Mouse (Mus musculus) heart, adult 2 months (tissue): ENCODE measurements around the gene Clasp1. TPM values are rescaled to one million over a fixed set of nuclear protein-coding genes. Genes with fewer than 3 reads are reported as not detected.

ENCODE experiments used
- DNase-seq, 2 experiments: peaks; one replicate each; pipeline ENCODE4 v3.0.0; 2021
- H3K27ac ChIP-seq: fragments of 200-600 bp; 2 replicates; pipeline ENCODE4 v1.8.1; 2022
- H3K27me3 ChIP-seq: fragments of 200-500 bp; 2 replicates; pipeline ENCODE4 v1.6.1; 2012; ENCODE audit warnings: mild to moderate bottlenecking, low read length, inconsistent platforms, mixed read lengths; ENCODE audit not compliant: control insufficient read depth, insufficient read depth
- H3K36me3 ChIP-seq: fragments of 200-500 bp; 2 replicates; pipeline ENCODE4 v1.6.1; 2012; ENCODE audit warnings: low read length, inconsistent platforms; ENCODE audit not compliant: control insufficient read depth, insufficient read depth
- H3K4me1 ChIP-seq: fragments of 200-500 bp; 2 replicates; pipeline ENCODE4 v1.6.1; 2011; ENCODE audit warnings: low read length; ENCODE audit not compliant: control insufficient read depth, insufficient read depth
- H3K4me3 ChIP-seq: fragments of 200-600 bp; 2 replicates; pipeline ENCODE4 v1.8.1; 2022
- H3K79me2 ChIP-seq: fragments of 200-500 bp; replicated peaks from 2 replicates; pipeline ENCODE4 v1.6.1; 2012; ENCODE audit warnings: mild to moderate bottlenecking, inconsistent platforms, low read length, moderate library complexity, mixed read lengths; ENCODE audit not compliant: control insufficient read depth, insufficient read depth
- H3K9ac ChIP-seq: fragments of 200-500 bp; 2 replicates; pipeline ENCODE4 v1.6.1; 2012; ENCODE audit warnings: low read depth, mild to moderate bottlenecking, control low read depth, inconsistent platforms, low read length, mixed read lengths
- CTCF ChIP-seq: fragments of 200-600 bp; IDR thresholded peaks from 2 replicates; pipeline ENCODE4 v1.8.1; 2022; ENCODE audit warnings: antibody characterized with exemption, mild to moderate bottlenecking, moderate library complexity
- EP300 ChIP-seq: fragments of 200-500 bp; IDR thresholded peaks from 2 replicates; pipeline ENCODE4 v1.6.1; 2011; ENCODE audit warnings: low read depth, low read length, control low read depth; ENCODE audit not compliant: insufficient read depth
- POLR2A ChIP-seq: fragments of 200-500 bp; IDR thresholded peaks from 2 replicates; pipeline ENCODE4 v1.6.1; 2011; ENCODE audit warnings: mild to moderate bottlenecking, low read depth, low read length, control low read depth; ENCODE audit not compliant: insufficient read depth
- WGBS: fragments of 180-500 bp; shearing (Covaris S2); methylation state at CpG from one replicate; pipeline ENCODE4 v1.1.7; 2018; 5-methylcytosine and 5-hydroxymethylcytosine counted together
- intact Hi-C: fragments of 180-260 bp; cut with DNase I; formaldehyde crosslinking; loops from one replicate; pipeline ENCODE4 v1.15.1; 2025
- polyA plus RNA-seq: library from polyadenylated mRNA; depleted of rRNA; stranded (reverse); fragments of >200 nt; gene quantifications from 2 replicates; pipeline ENCODE4 v1.2.3, GENCODE M21; 2012
- total RNA-seq, 2 experiments: library from RNA; stranded (reverse); gene quantifications; 2 replicates each; pipeline ENCODE4 v1.2.3; 2021

Clasp1 gene
- total and polyA plus RNA-seq, 3 experiments, result 148 to 407 (median 323) TPM

DNA sequence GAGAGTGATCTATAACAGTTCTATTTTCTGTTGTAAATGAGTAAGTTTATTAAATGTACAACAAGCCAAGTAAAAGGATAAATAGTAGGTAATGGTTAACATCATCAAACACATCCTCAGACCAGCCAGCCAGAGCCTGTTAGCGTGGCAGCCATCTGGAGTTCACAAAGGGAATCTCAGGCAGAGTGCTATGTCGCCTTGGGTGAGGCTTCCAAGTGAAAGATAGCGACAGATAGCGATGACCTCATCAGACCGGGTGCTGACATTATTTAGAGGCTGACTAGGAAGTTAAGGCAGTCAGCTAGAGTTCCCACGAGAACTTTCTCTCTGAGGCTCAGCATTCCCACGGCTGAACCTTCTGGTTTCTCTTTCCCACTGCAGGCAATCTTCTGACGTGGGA lies 83.5 kb downstream of the Clasp1 start:
- intact Hi-C loops, result no loop called here
- peaks cover 3% of the 10 kb centered on the region for H3K36me3 ChIP-seq
- 27% methylated on average over 8 of the region's 8 CpGs for WGBS
- DNase-seq, result no peak
- H3K79me2 ChIP-seq, result no peaks in the 10 kb centered on the region
- no peaks in the 10 kb centered on the region for H3K27me3 ChIP-seq
- TF ChIP-seq CTCF (peak; percentile 31; the same call in 1 of the 2 replicates), POLR2A (no peak), EP300 (no peak)
- no peak overlapping the region for H3K4me3 ChIP-seq
- H3K27ac ChIP-seq, result no peak overlapping the region
- H3K9ac ChIP-seq, result no peak overlapping the region; the same call in 1 of the 2 replicates
- peaks cover 1% of the 10 kb centered on the region for H3K4me1 ChIP-seq

DNA sequence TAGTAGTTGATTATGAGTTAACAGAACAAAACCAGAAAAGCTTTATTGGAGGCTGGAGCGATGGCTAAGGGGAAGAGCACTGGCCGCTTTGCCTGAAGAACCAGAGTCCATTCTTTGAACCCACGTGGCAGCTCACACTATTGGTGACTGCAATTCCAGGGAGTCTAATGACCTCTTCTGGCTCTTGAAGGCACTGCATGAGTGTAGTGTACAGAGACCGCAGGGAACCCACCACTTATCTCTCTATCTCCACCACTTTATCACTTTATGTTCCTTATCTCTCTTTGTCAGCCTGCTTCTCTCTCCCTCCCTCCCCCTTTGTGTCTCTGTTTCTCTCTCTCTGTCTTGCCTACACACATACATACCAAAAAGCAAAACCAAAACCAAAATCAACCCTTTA lies 88.1 kb downstream of the Clasp1 start:
- no peak for DNase-seq
- no peak overlapping the region for H3K4me3 ChIP-seq
- no peaks in the 10 kb centered on the region for H3K27me3 ChIP-seq
- no peak overlapping the region for H3K9ac ChIP-seq
- WGBS, result 16% methylated on average over 4 of the region's 4 CpGs
- H3K27ac ChIP-seq, result no peak overlapping the region
- intact Hi-C loops, result loop anchor here (1.0 to 2.0 kb wide), 3 partner anchors 109 to 156 kb away; partner anchors contain the start of gene Nifk
- no peaks in the 10 kb centered on the region for H3K79me2 ChIP-seq
- peaks cover under 1% of the 10 kb centered on the region for H3K4me1 ChIP-seq
- TF ChIP-seq CTCF (peak; percentile 88), POLR2A (no peak), EP300 (peak; percentile 70)
- peaks cover 7% of the 10 kb centered on the region for H3K36me3 ChIP-seq

DNA sequence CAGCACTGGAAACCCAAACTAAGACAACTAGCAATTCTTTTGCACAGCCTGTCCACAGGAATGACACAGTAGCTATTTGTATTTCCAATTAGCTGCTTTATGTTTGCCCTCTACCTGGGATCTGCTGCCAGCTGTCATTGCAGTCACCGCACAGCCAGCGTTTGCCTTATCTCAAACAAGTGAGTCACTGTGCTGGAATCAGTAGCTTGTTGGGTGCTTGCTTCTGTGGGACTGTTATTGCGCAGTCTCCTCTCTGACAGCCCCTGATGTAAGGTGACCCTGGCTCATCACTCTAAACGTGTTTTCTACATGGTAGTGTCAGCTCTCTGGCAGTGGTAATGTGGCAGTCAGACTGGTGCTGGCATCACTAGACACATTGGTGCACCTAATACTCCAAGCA lies 90.4 kb downstream of the Clasp1 start:
- TF ChIP-seq EP300 (peak; percentile 98), CTCF (no peak), POLR2A (peak; percentile 55)
- Histone ChIP-seq H3K4me3 (no peak overlapping the region), H3K27me3 (no peaks in the 10 kb centered on the region), H3K4me1 (peaks cover 2% of the 10 kb centered on the region), H3K27ac (peak overlapping the region; percentile 92), H3K36me3 (peaks cover 5% of the 10 kb centered on the region; the same call in 1 of the 2 replicates), H3K79me2 (no peaks in the 10 kb centered on the region), H3K9ac (no peak overlapping the region; the same call in 1 of the 2 replicates)
- intact Hi-C loops, result no loop called here
- 37% methylated on average over 4 of the region's 4 CpGs for WGBS
- DNase-seq, result peak in 1 of 2 experiments; percentile 81

DNA sequence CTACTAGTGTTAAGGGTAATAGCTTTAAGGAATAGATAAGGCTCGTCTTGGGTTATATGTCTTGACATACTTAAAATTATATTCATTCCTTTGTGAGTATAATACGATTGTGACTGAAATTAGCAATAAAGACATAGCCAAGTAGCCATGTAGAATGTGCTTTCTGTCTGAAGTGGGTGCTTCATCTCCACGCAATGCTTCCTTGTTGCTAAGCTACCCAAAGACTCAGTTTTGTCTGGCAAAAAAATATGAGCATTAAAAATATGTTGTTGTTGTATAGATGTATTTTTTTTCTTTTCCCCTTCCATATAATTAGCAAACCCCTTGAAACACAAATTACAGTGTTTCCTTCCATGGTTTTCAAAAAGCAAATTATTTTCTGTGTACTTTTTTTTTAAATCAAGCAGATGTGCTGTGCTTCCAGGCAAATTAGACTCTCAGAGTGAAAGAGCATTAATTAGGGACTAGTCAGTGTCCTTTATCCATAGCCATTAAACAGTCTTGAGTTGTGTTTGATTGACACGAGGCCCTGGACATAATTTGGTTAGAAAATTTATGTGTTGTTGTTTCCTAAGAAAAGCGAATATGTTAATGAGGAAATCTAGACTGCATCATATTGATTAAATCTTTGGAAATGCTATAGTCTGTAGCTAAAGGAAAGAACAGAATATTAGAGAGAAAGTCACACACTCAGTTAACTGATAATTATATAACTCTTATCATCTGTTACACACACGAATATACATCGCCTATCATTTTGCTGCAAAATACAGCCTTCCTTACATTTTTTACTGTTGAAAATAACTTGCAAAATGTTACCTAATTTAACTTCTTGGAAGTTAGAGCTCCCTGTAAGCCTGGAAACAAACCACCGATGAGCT lies 91.9 kb downstream of the Clasp1 start:
- H3K4me1 ChIP-seq, result peaks cover 4% of the 10 kb centered on the region
- no peaks in the 10 kb centered on the region for H3K79me2 ChIP-seq
- H3K36me3 ChIP-seq, result peaks cover 7% of the 10 kb centered on the region; the same call in 1 of the 2 replicates
- no peak for DNase-seq
- H3K9ac ChIP-seq, result no peak overlapping the region
- peak overlapping the region; percentile 92 for H3K27ac ChIP-seq
- no peaks in the 10 kb centered on the region for H3K27me3 ChIP-seq
- H3K4me3 ChIP-seq, result peak overlapping the region; percentile 53; the same call in 1 of the 2 replicates
- 59% methylated on average over 8 of the region's 8 CpGs for WGBS
- intact Hi-C loops, result no loop called here
- TF ChIP-seq EP300 (no peak), POLR2A (no peak), CTCF (no peak)

DNA sequence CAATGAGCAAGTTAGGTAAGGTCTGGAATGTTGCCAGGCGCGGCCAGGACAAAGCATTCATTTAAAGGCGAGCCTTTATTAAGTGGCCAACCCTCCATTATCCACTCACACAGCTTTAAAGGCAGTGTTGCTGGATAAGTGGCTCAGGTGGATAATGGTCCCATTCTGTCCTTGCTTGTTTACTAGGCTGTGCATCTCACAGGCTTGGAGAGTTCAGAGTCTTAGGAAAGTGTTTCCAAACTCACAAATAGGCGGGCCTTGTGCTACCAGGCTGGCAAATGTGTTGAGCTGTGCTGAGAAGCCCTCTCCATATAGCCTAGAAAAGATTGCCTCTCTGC lies 92.5 kb downstream of the Clasp1 start:
- no peak for TF ChIP-seq CTCF
- no peak for TF ChIP-seq POLR2A
- TF ChIP-seq EP300, result no peak
- intact Hi-C loops, result no loop called here
- WGBS, result 36% methylated on average over 4 of the region's 4 CpGs
- peak in 1 of 2 experiments; percentile 63 for DNase-seq
- Histone ChIP-seq H3K27me3 (no peaks in the 10 kb centered on the region), H3K9ac (peak overlapping the region; percentile 59), H3K27ac (peak overlapping the region; percentile 92), H3K79me2 (no peaks in the 10 kb centered on the region), H3K36me3 (peaks cover 7% of the 10 kb centered on the region; the same call in 1 of the 2 replicates), H3K4me3 (peak overlapping the region; percentile 53; the same call in 1 of the 2 replicates), H3K4me1 (peaks cover 4% of the 10 kb centered on the region)

DNA sequence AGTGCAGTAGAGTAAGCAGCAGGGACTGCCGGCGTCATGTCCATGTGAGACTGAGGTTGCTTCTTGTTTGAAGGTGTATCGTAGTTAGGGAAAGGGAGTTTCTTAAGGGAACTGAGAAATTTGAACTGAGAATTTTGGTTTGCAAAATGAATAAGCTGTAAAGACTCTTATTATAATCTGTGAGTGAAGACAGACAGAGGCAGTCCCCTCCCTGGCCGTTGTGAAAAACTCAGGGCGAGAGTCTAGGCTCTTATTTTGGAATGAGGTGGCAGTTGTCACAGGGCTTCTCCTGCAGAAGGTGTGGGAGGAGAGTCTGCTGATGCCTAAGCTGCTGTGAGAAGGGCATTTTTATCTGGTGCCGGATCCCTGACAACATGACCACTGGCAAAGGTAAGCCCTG lies 92.8 kb downstream of the Clasp1 start:
- TF ChIP-seq POLR2A (peak; percentile 60; the same call in 1 of the 2 replicates), EP300 (0 out of 2 replicates have a peak, but pooled peaks have one; percentile 36), CTCF (no peak)
- H3K27ac ChIP-seq, result peak overlapping the region; percentile 92
- peak overlapping the region; percentile 53 for H3K4me3 ChIP-seq
- no peaks in the 10 kb centered on the region for H3K27me3 ChIP-seq
- peaks cover 10% of the 10 kb centered on the region; the same call in 1 of the 2 replicates for H3K36me3 ChIP-seq
- 54% methylated on average over 6 of the region's 6 CpGs for WGBS
- peaks cover 5% of the 10 kb centered on the region for H3K4me1 ChIP-seq
- H3K9ac ChIP-seq, result peak overlapping the region; percentile 64
- H3K79me2 ChIP-seq, result no peaks in the 10 kb centered on the region
- intact Hi-C loops, result no loop called here
- DNase-seq, result peak; percentile 34 to 50
